Mouse (Mus musculus) lung, postnatal 36 days (tissue): ENCODE results near the gene Acod1.

Experiments used
- DNase-seq: peaks from one replicate; pipeline ENCODE4 v3.0.0; 2022; ENCODE audit warnings: mixed read lengths

Gene Acod1

DNA sequence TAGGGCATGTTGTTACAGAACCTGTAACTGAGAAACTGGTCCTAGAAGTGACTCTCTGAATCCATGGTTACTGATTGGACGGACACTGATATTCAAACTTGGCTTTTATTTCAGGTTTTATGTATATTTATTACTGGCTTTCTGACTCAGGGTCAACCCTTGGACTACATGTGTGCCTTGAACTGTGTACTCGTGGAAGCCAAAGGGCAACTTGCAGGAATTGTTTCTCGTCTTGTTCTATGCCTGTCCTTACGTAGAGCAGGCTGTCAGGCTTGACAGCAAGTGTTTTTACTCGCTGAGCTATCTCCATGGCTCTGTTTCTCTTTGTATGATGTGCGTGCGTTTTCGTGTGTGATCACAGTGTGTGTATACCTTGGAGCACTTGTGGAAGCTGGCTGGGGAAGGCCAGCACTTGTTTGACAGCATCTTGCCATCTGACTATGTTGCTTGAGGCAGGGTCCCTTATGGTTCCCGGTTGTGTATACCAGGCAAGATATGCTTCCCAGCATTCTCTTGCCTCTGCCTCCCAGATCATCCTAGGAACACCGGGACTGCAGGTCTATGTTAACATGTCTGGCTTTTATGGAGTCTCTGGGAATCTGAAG is 56.1 kb downstream of the Acod1 start:
- DNase-seq, result no peak
